Mouse (Mus musculus): ENCODE data around the gene Olfr887. TPM values are rescaled to one million over a fixed set of nuclear protein-coding genes. Genes with fewer than 3 reads are reported as not detected.

Gene Olfr887
- polyA plus RNA-seq (2015; fragmentation: Nextera tagmentation; extraction: Ambion mirVana), result not detected in 2 replicates

DNA sequence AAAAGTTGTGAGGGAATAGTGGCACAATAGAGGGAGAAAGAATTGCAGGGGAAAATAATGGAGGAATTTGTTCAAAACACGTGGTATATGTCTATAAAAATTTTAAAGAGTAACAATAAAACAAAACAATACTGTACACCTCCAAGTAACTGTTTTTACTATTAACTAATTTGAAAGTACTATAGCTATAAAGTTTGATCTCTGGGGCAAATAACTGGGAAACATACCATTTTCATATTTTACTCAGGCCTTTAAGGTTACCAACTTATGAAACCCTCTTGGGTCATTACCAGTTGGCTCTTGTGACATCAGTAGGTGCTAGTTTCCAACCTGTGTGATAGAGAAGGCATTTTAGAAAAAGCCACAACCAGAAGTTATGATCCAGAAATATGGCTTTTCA lies at the start of gene Olfr887:
Olfr887 (plus strand) TSS at position 301 of the 400 bp plus-strand sequence.
- TF ChIP-seq EP300 (optimal IDR thresholded peaks at IDR 0.05) (no peak), CTCF (IDR thresholded peaks at IDR 0.05; ENCODE audit: low read depth) (no peak)
- Histone ChIP-seq H3K27ac (replicated peaks) (no peak within 1 kb of the TSS), H3K27me3 (ENCODE audit: control insufficient read depth, insufficient read depth, low read length) (no peaks in the 10 kb centered on the region), H3K36me3 (ENCODE audit: control insufficient read depth, insufficient read depth, low read length) (no peaks in the 10 kb centered on the region), H3K4me1 (replicated peaks; ENCODE audit: control insufficient read depth, insufficient read depth) (no peaks in the 10 kb centered on the region), H3K9me3 (ENCODE audit: control insufficient read depth, low read length) (no peaks in the 10 kb centered on the region), H3K4me2 (replicated peaks; ENCODE audit: low read depth) (no peak within 1 kb of the TSS), H3K4me3 (ENCODE audit: low read depth, low read length) (no peak within 1 kb of the TSS), H3K9ac (ENCODE audit: low read length) (no peak within 1 kb of the TSS)
- ATAC-seq (ENCODE audit: low FRiP score, low TSS enrichment) (no peak), DNase-seq (ENCODE audit: low spot score) (no peak)
- 75% methylated on average over 1 of the region's 1 CpGs for WGBS

DNA sequence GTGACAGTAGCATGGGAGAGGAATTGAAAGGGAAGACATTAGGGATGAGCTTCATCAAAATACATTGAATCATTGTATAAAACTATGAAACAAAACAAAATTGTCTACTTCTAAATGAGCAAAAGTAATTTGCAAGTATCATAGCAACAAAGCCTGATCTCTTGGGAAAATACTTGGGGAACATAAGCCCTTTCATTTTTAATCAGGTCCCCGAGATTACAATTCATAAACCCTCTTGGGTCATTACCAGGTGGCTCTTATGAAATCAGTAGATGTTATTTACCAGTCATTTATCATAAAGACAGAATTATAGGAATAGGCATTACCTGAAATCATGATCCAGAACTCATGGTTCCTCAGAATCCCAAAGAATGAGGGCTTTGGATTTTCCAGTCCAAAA lies 37.6 kb upstream of the Olfr887 start, which contains the start of gene Olfr884:
Olfr884 (plus strand) TSS at position 301 of the 400 bp plus-strand sequence.
- TF ChIP-seq EP300 (optimal IDR thresholded peaks at IDR 0.05) (no peak), CTCF (IDR thresholded peaks at IDR 0.05; ENCODE audit: low read depth) (no peak)
- Histone ChIP-seq H3K36me3 (ENCODE audit: control insufficient read depth, insufficient read depth, low read length) (no peaks in the 10 kb centered on the region), H3K4me1 (replicated peaks; ENCODE audit: control insufficient read depth, insufficient read depth) (no peaks in the 10 kb centered on the region), H3K27me3 (ENCODE audit: control insufficient read depth, insufficient read depth, low read length) (no peaks in the 10 kb centered on the region), H3K9ac (ENCODE audit: low read length) (no peak within 1 kb of the TSS), H3K4me2 (replicated peaks; ENCODE audit: low read depth) (no peak within 1 kb of the TSS), H3K9me3 (ENCODE audit: control insufficient read depth, low read length) (no peaks in the 10 kb centered on the region), H3K4me3 (ENCODE audit: low read depth, low read length) (no peak within 1 kb of the TSS), H3K27ac (replicated peaks) (no peak within 1 kb of the TSS)
- 60% methylated on average over 1 of the region's 1 CpGs for WGBS
- ATAC-seq (ENCODE audit: low FRiP score, low TSS enrichment) (no peak), DNase-seq (ENCODE audit: low spot score) (no peak)

DNA sequence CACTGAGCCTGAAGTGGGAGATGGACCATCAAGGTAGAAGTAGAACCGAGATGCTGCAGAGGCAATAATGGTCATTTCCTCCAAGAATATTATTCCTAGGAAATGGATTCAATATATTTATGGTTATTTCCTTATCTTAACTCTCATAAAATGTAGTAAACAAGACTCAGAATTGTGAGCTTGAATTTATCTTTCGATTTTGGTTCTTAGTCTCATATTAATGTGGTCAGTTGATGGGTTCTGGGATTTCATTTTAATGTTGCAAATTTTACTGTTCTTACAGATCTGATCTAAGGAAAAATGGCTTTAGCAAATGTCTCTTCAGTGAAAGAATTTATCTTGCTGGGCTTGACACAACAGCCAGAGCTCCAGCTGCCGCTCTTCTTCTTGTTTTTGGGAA lies 22.9 kb upstream of the Olfr887 start, which contains the start of gene Olfr885:
Olfr885 (plus strand) TSS at position 301 of the 400 bp plus-strand sequence.
- Histone ChIP-seq H3K4me1 (replicated peaks; ENCODE audit: control insufficient read depth, insufficient read depth) (no peaks in the 10 kb centered on the region), H3K4me2 (replicated peaks; ENCODE audit: low read depth) (no peak within 1 kb of the TSS), H3K36me3 (ENCODE audit: control insufficient read depth, insufficient read depth, low read length) (no peaks in the 10 kb centered on the region), H3K9me3 (ENCODE audit: control insufficient read depth, low read length) (no peaks in the 10 kb centered on the region), H3K27ac (replicated peaks) (no peak within 1 kb of the TSS), H3K27me3 (ENCODE audit: control insufficient read depth, insufficient read depth, low read length) (no peaks in the 10 kb centered on the region), H3K9ac (ENCODE audit: low read length) (no peak within 1 kb of the TSS), H3K4me3 (ENCODE audit: low read depth, low read length) (no peak within 1 kb of the TSS)
- DNase-seq (ENCODE audit: low spot score), result no peak
- ATAC-seq (ENCODE audit: low FRiP score, low TSS enrichment), result no peak
- TF ChIP-seq CTCF (IDR thresholded peaks at IDR 0.05; ENCODE audit: low read depth), result no peak
- TF ChIP-seq EP300 (optimal IDR thresholded peaks at IDR 0.05), result no peak
- WGBS, result 85% methylated on average over 3 of the region's 3 CpGs

DNA sequence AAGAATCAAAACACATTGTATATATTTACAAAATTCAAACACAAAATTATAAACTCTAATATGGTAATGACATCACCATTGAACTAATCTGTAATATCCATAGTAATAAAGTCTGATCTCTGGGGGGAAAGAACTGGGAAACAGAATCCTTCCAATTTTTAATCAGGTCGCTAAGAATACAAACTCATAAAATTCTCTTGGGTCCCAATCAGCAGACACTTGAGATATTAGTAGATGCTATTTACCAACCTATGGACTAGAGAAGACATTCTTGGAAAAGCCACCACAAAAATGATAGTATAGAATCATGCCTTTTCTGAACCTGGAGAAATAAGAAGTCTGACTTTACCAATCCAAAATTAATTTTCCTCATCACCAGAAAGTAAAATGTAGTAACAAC lies 24.0 kb downstream of the Olfr887 start, which contains the start of gene Olfr888:
Olfr888 (plus strand) TSS at position 301 of the 400 bp plus-strand sequence.
- H3K36me3 ChIP-seq (ENCODE audit: control insufficient read depth, insufficient read depth, low read length), result no peaks in the 10 kb centered on the region
- H3K27ac ChIP-seq (replicated peaks), result no peak within 1 kb of the TSS
- WGBS, result 74% methylated on average over 1 of the region's 1 CpGs
- H3K27me3 ChIP-seq (ENCODE audit: control insufficient read depth, insufficient read depth, low read length), result no peaks in the 10 kb centered on the region
- no peak for DNase-seq (ENCODE audit: low spot score)
- no peak within 1 kb of the TSS for H3K4me3 ChIP-seq (ENCODE audit: low read depth, low read length)
- no peak for ATAC-seq (ENCODE audit: low FRiP score, low TSS enrichment)
- TF ChIP-seq CTCF (IDR thresholded peaks at IDR 0.05; ENCODE audit: low read depth) (no peak), EP300 (optimal IDR thresholded peaks at IDR 0.05) (no peak)
- H3K4me2 ChIP-seq (replicated peaks; ENCODE audit: low read depth), result no peak within 1 kb of the TSS
- no peak within 1 kb of the TSS for H3K9ac ChIP-seq (ENCODE audit: low read length)
- H3K4me1 ChIP-seq (replicated peaks; ENCODE audit: control insufficient read depth, insufficient read depth), result no peaks in the 10 kb centered on the region
- no peaks in the 10 kb centered on the region for H3K9me3 ChIP-seq (ENCODE audit: control insufficient read depth, low read length)

DNA sequence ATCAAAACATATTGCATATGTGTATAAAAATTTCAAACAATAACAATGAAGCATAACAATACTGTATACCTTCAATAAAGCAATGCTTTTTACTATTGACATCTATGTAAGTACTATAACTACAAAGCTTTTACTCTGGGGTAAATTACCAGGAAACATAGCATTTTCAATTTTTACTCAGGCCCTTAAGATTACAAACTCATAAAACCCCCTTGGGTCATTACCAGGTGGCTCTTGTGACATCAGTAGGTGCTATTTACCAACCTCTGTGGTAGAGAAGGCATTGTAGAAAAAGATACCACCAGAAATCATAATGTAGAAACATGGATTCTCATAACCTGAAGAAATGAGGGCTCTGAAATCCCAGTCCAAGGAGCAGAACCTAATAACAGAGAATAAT lies 31.0 kb downstream of the Olfr887 start, which contains the start of gene Olfr889:
Olfr889 (plus strand) TSS at position 301 of the 400 bp plus-strand sequence.
- no peak for DNase-seq (ENCODE audit: low spot score)
- H3K36me3 ChIP-seq (ENCODE audit: control insufficient read depth, insufficient read depth, low read length), result no peaks in the 10 kb centered on the region
- no peak for TF ChIP-seq CTCF (IDR thresholded peaks at IDR 0.05; ENCODE audit: low read depth)
- no peak for TF ChIP-seq EP300 (optimal IDR thresholded peaks at IDR 0.05)
- H3K9me3 ChIP-seq (ENCODE audit: control insufficient read depth, low read length), result no peaks in the 10 kb centered on the region
- H3K4me3 ChIP-seq (ENCODE audit: low read depth, low read length), result no peak within 1 kb of the TSS
- no peaks in the 10 kb centered on the region for H3K4me1 ChIP-seq (replicated peaks; ENCODE audit: control insufficient read depth, insufficient read depth)
- no peak within 1 kb of the TSS for H3K4me2 ChIP-seq (replicated peaks; ENCODE audit: low read depth)
- H3K9ac ChIP-seq (ENCODE audit: low read length), result no peak within 1 kb of the TSS
- ATAC-seq (ENCODE audit: low FRiP score, low TSS enrichment), result no peak
- no peaks in the 10 kb centered on the region for H3K27me3 ChIP-seq (ENCODE audit: control insufficient read depth, insufficient read depth, low read length)
- H3K27ac ChIP-seq (replicated peaks), result no peak within 1 kb of the TSS

Other genes starting within 250 kb of the Olfr887 start
- gene Olfr877, start 229.8 kb upstream of the Olfr887 start, polyA plus RNA-seq (2015; fragmentation: Nextera tagmentation; extraction: Ambion mirVana), result 0.04 TPM in 1 of 2 replicates, not detected in the other
- 0.01 TPM in 1 of 2 replicates, not detected in the other for gene Olfr145, start 187.3 kb upstream of the Olfr887 start, polyA plus RNA-seq (2015; fragmentation: Nextera tagmentation; extraction: Ambion mirVana)
- not detected in 2 replicates for gene Olfr878, start 166.2 kb upstream of the Olfr887 start, polyA plus RNA-seq (2015; fragmentation: Nextera tagmentation; extraction: Ambion mirVana)
- gene Olfr881, start 92.2 kb upstream of the Olfr887 start, polyA plus RNA-seq (2015; fragmentation: Nextera tagmentation; extraction: Ambion mirVana), result not detected in 2 replicates
- gene Olfr883, start 58.3 kb upstream of the Olfr887 start, polyA plus RNA-seq (2015; fragmentation: Nextera tagmentation; extraction: Ambion mirVana), result not detected in 2 replicates
- gene Olfr884, start 37.5 kb upstream of the Olfr887 start, polyA plus RNA-seq (2015; fragmentation: Nextera tagmentation; extraction: Ambion mirVana), result not detected in 2 replicates
- not detected in 2 replicates for gene Olfr885, start 22.8 kb upstream of the Olfr887 start, polyA plus RNA-seq (2015; fragmentation: Nextera tagmentation; extraction: Ambion mirVana)
- gene Olfr888, start 24.1 kb downstream of the Olfr887 start, polyA plus RNA-seq (2015; fragmentation: Nextera tagmentation; extraction: Ambion mirVana), result not detected in 2 replicates
- 0.02 and 0.05 TPM in 2 replicates for gene Olfr889, start 31.1 kb downstream of the Olfr887 start, polyA plus RNA-seq (2015; fragmentation: Nextera tagmentation; extraction: Ambion mirVana)
- 0.04 and 0.06 TPM in 2 replicates for gene Olfr890, start 58.4 kb downstream of the Olfr887 start, polyA plus RNA-seq (2015; fragmentation: Nextera tagmentation; extraction: Ambion mirVana)
- not detected in 2 replicates for gene Olfr891, start 96.7 kb downstream of the Olfr887 start, polyA plus RNA-seq (2015; fragmentation: Nextera tagmentation; extraction: Ambion mirVana)
- gene Olfr893, start 124.3 kb downstream of the Olfr887 start, polyA plus RNA-seq (2015; fragmentation: Nextera tagmentation; extraction: Ambion mirVana), result 0.06 and 0.11 TPM in 2 replicates
- gene Olfr894, start 134.0 kb downstream of the Olfr887 start, polyA plus RNA-seq (2015; fragmentation: Nextera tagmentation; extraction: Ambion mirVana), result not detected in 2 replicates
- gene Olfr143, start 168.7 kb downstream of the Olfr887 start, polyA plus RNA-seq (2015; fragmentation: Nextera tagmentation; extraction: Ambion mirVana), result not detected in 2 replicates
- gene Olfr895, start 183.8 kb downstream of the Olfr887 start, polyA plus RNA-seq (2015; fragmentation: Nextera tagmentation; extraction: Ambion mirVana), result not detected in 2 replicates
- not detected in 2 replicates for gene Olfr896-ps1, start 207.0 kb downstream of the Olfr887 start, polyA plus RNA-seq (2015; fragmentation: Nextera tagmentation; extraction: Ambion mirVana)
- not detected in 2 replicates for gene Olfr25, start 245.0 kb downstream of the Olfr887 start, polyA plus RNA-seq (2015; fragmentation: Nextera tagmentation; extraction: Ambion mirVana)

All from stomach, postnatal 0 days (tissue).